Mouse (Mus musculus) ES-E14 (cell line): ENCODE results near the gene Adcy9.

Experiments used
- CHD2 ChIP-seq: IDR thresholded peaks from 2 replicates; pipeline ENCODE4 v1.6.1; 2014; ENCODE audit warnings: mild to moderate bottlenecking, low read depth, low read length, inconsistent platforms
- MAFK ChIP-seq: IDR thresholded peaks from 2 replicates; pipeline ENCODE4 v1.6.1; 2014; ENCODE audit warnings: mild to moderate bottlenecking, low read depth, low read length, inconsistent platforms; ENCODE audit not compliant: insufficient read depth
- ZC3H11A ChIP-seq: IDR thresholded peaks from 2 replicates; pipeline ENCODE4 v1.6.1; 2012; ENCODE audit warnings: low read depth, mild to moderate bottlenecking, inconsistent platforms, low read length, borderline replicate concordance

GRCm38 (mm10) chr16:4394991-4395590, 25.2 kb downstream of the Adcy9 start:
- TF ChIP-seq MAFK: no peak
- TF ChIP-seq ZC3H11A: no peak
- no peak for TF ChIP-seq CHD2
